Mouse (Mus musculus) lung, postnatal 0 days (tissue): Measurements from ENCODE around the gene Slc46a2.

Source experiments
- CTCF ChIP-seq: IDR thresholded peaks from 2 replicates; pipeline ENCODE4 v1.5.1; 2016; ENCODE audit warnings: antibody characterized with exemption, mild to moderate bottlenecking
- EP300 ChIP-seq: IDR thresholded peaks from 2 replicates; pipeline ENCODE4 v1.6.1; 2016; ENCODE audit warnings: antibody characterized with exemption, mild to moderate bottlenecking, control low read depth

DNA sequence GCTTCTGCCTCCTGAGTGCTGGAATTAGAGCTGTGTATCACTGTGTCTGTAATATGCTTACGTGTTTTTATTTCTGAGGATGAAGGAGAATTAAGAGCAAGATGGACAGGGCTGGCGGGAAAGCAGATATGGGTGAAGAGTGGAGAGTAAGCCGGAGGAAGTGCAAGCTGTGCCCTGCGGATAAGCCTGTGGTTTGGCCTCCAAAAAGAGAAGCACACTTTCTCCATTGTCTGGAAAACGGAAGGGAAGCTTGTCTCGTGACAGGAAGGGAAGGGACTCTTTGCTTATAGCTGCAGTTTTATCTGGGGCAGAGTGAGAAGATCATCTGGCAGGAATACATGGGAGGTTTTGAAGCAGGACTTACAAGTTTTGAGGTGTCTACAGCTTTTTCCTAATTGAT lies 51.0 kb downstream of the Slc46a2 start:
- TF ChIP-seq EP300, result 0 out of 2 replicates have a peak, but pooled peaks have one; percentile 32
- no peak for TF ChIP-seq CTCF
